In genomic region chr17:26562292-26562691, GRCm38 (mm10) we compare ENCODE assay signal across 8 mouse cellular contexts. TPM values are rescaled to one million over a fixed set of nuclear protein-coding genes. Genes with fewer than 3 reads are reported as not detected.
A peak's percentile ranks its signal among the peaks of the same experiment; 100 is the strongest.
DNase-seq lines count a peak whose midpoint lies in the region; ATAC-seq and TF ChIP-seq lines count a peak whose summit lies in the region.

No protein-coding gene starts in this region.

- H3K4me2 ChIP-seq in kidney, embryonic 15.5 days: peak overlapping the region; percentile 90
- H3K4me2 ChIP-seq in midbrain, postnatal 0 days (ENCODE audit: low read depth, low read length, poor library complexity, severe bottlenecking): peak overlapping the region; percentile 84

- 64% methylated on average over 4 of the region's 4 CpGs for WGBS in kidney, embryonic 15.5 days
- 76% methylated on average over 4 of the region's 4 CpGs for WGBS in embryonic facial prominence, embryonic 10.5 days
- 64% methylated on average over 4 of the region's 4 CpGs for WGBS in midbrain, postnatal 0 days

- H3K27ac ChIP-seq in kidney, embryonic 15.5 days: peak overlapping the region; percentile 85; the same call in 1 of the 2 replicates
- peak overlapping the region; percentile 92 for H3K27ac ChIP-seq in embryonic facial prominence, embryonic 10.5 days (replicated peaks)
- peak overlapping the region; percentile 74 for H3K27ac ChIP-seq in midbrain, postnatal 0 days (ENCODE audit: low read depth, low read length)

- H3K4me1 ChIP-seq in kidney, embryonic 15.5 days: peaks cover 54% of the 10 kb centered on the region
- peaks cover 33% of the 10 kb centered on the region for H3K4me1 ChIP-seq in embryonic facial prominence, embryonic 10.5 days
- H3K4me1 ChIP-seq in midbrain, postnatal 0 days (ENCODE audit: insufficient read depth, low read length): peaks cover 13% of the 10 kb centered on the region

- H3K9ac ChIP-seq in kidney, embryonic 15.5 days: peak overlapping the region; percentile 85
- H3K9ac ChIP-seq in midbrain, postnatal 0 days (replicated peaks; ENCODE audit: low read length, poor library complexity, severe bottlenecking): peak overlapping the region; percentile 86

- TF ChIP-seq CTCF in midbrain, postnatal 0 days (IDR thresholded peaks at IDR 0.05): no peak

- no peaks in the 10 kb centered on the region for H3K27me3 ChIP-seq in kidney, embryonic 15.5 days
- H3K27me3 ChIP-seq in embryonic facial prominence, embryonic 10.5 days (replicated peaks; ENCODE audit: low read depth, poor library complexity, severe bottlenecking): no peaks in the 10 kb centered on the region
- no peaks in the 10 kb centered on the region for H3K27me3 ChIP-seq in midbrain, postnatal 0 days (ENCODE audit: insufficient read depth, low read length)

- ATAC-seq in kidney, embryonic 15.5 days (replicated peaks; ENCODE audit: low FRiP score): no peak
- no peak; the same call in 1 of the 2 replicates for ATAC-seq in midbrain, postnatal 0 days (ENCODE audit: low FRiP score)
- no peak for ATAC-seq in CD4-positive, CD25-positive, alpha-beta regulatory T cell, adult 4 months

- peaks cover 29% of the 10 kb centered on the region for H3K36me3 ChIP-seq in kidney, embryonic 15.5 days
- H3K36me3 ChIP-seq in embryonic facial prominence, embryonic 10.5 days (replicated peaks): peaks cover 43% of the 10 kb centered on the region
- H3K36me3 ChIP-seq in midbrain, postnatal 0 days (ENCODE audit: insufficient read depth, low read length): peaks cover 16% of the 10 kb centered on the region

- no peaks in the 10 kb centered on the region; the same call in 1 of the 2 replicates for H3K9me3 ChIP-seq in kidney, embryonic 15.5 days (replicated peaks)
- peaks cover 8% of the 10 kb centered on the region for H3K9me3 ChIP-seq in embryonic facial prominence, embryonic 10.5 days
- no peaks in the 10 kb centered on the region for H3K9me3 ChIP-seq in midbrain, postnatal 0 days (ENCODE audit: low read length)

- H3K4me3 ChIP-seq in kidney, embryonic 15.5 days (replicated peaks): peak overlapping the region; percentile 84
- peak overlapping the region; percentile 91 for H3K4me3 ChIP-seq in embryonic facial prominence, embryonic 10.5 days
- H3K4me3 ChIP-seq in midbrain, postnatal 0 days (ENCODE audit: low read depth, low read length): peak overlapping the region; percentile 65

- DNase-seq in kidney, adult 8-10 months: no peak
- no peak for DNase-seq in embryonic facial prominence, embryonic 10.5 days (ENCODE audit: low spot score)
- peak; percentile 51 for DNase-seq in induced T-regulatory cell, adult 2 months (ENCODE audit: low read depth)
- DNase-seq in midbrain, postnatal 0 days (ENCODE audit: low spot score): no peak
- no peak for DNase-seq in embryo, embryonic 10 days (ENCODE audit: low spot score)
- no peak for DNase-seq in layer of hippocampus, postnatal 14 days (ENCODE audit: low spot score in 2 of 2)

RNA-seq across cellular contexts. Expression of gene Dusp1, which starts 0.4 kb away (rescaled TPM):
- polyA plus RNA-seq in kidney, embryonic 15.5 days (2015; fragmentation: Nextera tagmentation; extraction: Ambion mirVana): 23.1 and 24.8 TPM in 2 replicates
- 22.5 and 23.3 TPM in 2 replicates for polyA plus RNA-seq in embryonic facial prominence, embryonic 10.5 days (2016; fragmentation: Nextera tagmentation; extraction: Ambion mirVana)
- total RNA-seq in midbrain, postnatal 0 days (2014; rRNA removed): 42.0 and 46.8 TPM in 2 replicates
- 25.5 and 26.0 TPM in 2 replicates for polyA plus RNA-seq in midbrain, postnatal 0 days (2015; fragmentation: Nextera tagmentation; extraction: Ambion mirVana)
- 10 to 100 TPM; 20.3 to 24.3 TPM for total RNA-seq in layer of hippocampus, postnatal 14 days (2021)
- polyA plus RNA-seq in CD4-positive, CD25-positive, alpha-beta regulatory T cell, adult 4 months (2017; shearing (Covaris generic)): 10 to 100 TPM; 24.6 to 24.7 TPM

RNA-seq across cellular contexts. Expression of gene Ergic1, which starts 1.0 kb away (rescaled TPM):
- 124 and 131 TPM in 2 replicates for polyA plus RNA-seq in kidney, embryonic 15.5 days (2015; fragmentation: Nextera tagmentation; extraction: Ambion mirVana)
- polyA plus RNA-seq in embryonic facial prominence, embryonic 10.5 days (2016; fragmentation: Nextera tagmentation; extraction: Ambion mirVana): 107 and 109 TPM in 2 replicates
- 202 and 216 TPM in 2 replicates for total RNA-seq in midbrain, postnatal 0 days (2014; rRNA removed)
- polyA plus RNA-seq in midbrain, postnatal 0 days (2015; fragmentation: Nextera tagmentation; extraction: Ambion mirVana): 99.6 and 103 TPM in 2 replicates
- total RNA-seq in layer of hippocampus, postnatal 14 days (2021): 100 to 1,000 TPM; 132 to 144 TPM
- polyA plus RNA-seq in CD4-positive, CD25-positive, alpha-beta regulatory T cell, adult 4 months (2017; shearing (Covaris generic)): 10 to 100 TPM; 37.2 to 77.2 TPM
